Mouse (Mus musculus) cerebellum, adult 9-11 months (tissue): Measurements from ENCODE around the gene Olfr544.
A peak's percentile ranks its signal among the peaks of the same experiment; 100 is the strongest.

ENCODE experiments used
- DNase-seq: peaks from one replicate; pipeline ENCODE4 v3.0.0; 2022

The Olfr544 gene

DNA sequence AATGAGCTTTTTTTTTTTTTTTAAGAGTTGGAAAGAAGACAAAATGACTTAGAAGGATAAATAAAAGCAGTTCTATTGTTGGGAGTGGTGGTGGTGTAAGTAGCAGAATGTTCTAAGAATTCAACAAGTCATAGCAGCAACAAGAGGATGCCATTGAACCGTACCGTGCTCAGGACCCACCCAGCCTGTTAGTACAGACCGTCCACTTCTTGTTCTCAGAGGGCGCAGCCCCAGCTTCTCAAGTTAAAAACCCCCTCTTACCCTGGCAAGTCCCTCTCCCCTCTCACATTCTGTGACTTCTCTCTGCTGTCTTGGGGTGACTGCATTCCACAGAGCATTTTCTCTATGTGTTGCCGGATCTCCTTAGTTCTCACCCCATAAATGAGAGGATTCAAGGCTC, 11.5 kb downstream of the Olfr544 start:
- DNase-seq, result no peak

DNA sequence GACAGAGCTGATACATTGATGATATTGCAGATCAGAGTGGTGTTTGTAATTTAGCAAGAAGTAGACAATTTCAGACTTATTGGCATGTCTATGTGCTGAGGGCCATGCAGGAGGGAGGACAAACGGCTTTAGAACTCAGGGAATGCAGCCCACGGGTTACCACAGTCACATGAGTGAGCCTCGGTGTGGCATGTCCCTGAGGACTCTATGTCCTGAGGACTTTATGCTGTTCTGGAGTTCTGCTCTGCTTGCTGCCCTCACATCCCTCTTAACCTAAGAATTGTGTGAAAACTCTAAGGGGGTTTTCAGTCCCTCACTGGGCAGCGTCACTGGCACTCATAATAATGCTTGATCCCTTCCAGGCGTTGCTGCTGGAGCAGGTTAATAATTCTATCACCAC, 15.4 kb downstream of the Olfr544 start:
- no peak for DNase-seq

DNA sequence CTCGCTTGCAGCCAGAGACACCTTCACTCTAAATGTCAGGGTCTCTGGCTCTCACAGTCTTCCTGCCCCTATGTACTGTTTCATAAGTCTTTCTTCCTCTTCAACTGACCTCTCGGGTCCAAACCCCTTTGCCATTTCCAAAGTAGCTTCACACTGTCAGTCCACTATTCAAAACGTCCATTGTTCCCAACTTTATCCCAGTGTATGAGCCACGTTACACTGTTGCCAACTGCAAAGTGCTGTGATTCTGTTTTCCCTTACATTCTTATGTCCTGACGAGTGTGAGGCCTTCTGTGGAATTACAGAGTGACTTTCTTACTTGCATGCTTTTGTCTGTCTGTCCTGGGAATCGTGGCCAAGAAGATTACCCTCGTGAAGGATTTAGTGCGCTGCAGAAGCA, 20.5 kb downstream of the Olfr544 start:
- DNase-seq, result no peak

- no peak for DNase-seq
Measured at GRCm38 (mm10) chr7:102458618-102459380, 29.3 kb downstream of the Olfr544 start.

DNA sequence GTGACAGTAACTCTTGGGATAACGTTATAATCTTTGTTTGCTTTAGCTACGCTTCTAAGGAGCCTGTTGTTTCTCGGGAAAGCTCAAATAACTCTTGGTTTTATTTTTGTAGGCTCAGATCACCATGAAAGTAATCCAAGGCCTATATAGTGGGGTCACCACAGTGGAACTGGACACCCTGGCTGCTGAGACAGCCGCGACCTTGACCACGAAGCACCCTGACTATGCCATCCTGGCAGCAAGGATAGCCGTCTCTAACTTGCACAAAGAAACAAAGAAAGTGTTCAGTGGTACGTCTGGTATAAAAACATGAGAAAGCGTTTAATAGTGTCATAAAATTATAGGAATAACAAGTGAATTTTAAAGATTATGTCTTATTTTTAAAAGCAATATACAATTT, 41.7 kb downstream of the Olfr544 start:
- no peak for DNase-seq

DNA sequence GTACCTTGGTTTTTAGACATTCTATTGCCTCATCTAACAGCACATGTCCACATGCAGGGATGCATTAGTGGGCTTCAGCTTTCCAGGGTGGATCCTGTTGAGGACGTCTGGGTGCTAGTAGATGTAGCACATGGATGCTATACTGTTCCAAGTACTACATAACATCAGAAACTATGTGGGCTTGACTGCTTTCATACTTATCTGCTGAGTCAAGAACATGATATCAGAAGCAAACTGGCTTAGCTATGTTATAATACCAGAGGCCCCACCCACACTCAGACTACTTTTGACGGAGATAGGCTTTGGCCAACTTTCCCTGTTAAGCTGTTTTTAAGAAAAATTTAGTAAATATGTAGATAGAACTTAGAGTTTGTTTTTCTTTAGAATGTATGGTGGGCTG, 43.8 kb downstream of the Olfr544 start:
- no peak for DNase-seq

DNA sequence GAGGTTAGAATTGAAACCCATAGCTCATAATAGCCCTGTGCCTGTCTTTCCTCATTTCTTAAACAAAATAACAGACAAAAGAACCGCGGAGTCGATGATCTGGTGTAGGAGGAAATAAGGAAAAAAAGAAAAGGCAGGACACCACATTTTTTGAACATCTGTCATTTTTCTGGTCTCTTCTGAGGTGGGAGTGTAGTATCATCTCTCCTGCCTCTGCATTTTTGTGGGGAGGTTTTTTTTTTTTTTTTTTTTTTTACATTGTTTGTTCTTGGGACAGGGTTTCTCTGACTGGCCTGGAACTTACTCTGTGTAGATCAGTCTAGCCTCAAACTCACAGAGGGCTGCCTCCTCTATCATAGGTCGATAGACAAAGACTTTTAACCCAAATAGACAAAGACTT, 45.7 kb downstream of the Olfr544 start:
- no peak for DNase-seq

DNA sequence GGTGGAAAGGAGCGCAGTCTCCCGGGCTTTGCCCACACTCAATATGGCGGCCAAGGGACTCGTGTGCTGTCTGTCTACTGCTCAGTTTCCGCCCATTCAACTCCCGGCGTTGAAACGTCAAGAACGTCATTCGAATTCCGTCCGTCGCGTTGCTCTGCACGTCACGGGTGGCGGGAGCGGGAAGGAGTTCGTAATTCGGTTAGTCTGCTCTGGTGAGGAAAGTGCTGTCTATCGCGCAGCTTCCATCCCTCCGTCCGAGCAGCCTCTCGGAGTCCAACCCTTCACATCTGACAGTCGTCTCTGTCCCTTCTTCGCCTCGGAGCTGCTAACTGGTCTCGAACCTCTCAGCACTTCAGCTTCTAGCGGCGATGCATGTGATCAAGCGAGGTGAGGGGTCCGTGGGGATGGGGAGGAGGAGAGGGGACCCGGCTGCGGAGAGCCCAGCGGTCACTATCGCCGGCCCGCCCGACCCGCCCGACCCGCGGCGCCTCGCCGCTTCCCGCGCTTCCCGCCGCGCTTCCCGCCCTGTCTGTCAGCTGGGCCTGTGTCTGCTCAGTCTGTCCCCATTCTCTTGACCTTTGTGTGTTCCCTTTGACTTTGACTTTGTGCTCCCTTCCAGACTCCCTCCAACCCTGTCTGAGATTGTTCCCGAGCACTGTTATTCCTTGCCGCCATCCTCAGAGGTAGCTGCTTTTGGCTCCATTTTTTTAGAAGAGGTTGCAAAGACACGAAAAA, 46.3 kb downstream of the Olfr544 start, which contains the start of gene Rrm1:
TSS of gene Rrm1 (plus strand) at position 39 of the 735 bp plus-strand sequence.
- peak; percentile 96 for DNase-seq

DNA sequence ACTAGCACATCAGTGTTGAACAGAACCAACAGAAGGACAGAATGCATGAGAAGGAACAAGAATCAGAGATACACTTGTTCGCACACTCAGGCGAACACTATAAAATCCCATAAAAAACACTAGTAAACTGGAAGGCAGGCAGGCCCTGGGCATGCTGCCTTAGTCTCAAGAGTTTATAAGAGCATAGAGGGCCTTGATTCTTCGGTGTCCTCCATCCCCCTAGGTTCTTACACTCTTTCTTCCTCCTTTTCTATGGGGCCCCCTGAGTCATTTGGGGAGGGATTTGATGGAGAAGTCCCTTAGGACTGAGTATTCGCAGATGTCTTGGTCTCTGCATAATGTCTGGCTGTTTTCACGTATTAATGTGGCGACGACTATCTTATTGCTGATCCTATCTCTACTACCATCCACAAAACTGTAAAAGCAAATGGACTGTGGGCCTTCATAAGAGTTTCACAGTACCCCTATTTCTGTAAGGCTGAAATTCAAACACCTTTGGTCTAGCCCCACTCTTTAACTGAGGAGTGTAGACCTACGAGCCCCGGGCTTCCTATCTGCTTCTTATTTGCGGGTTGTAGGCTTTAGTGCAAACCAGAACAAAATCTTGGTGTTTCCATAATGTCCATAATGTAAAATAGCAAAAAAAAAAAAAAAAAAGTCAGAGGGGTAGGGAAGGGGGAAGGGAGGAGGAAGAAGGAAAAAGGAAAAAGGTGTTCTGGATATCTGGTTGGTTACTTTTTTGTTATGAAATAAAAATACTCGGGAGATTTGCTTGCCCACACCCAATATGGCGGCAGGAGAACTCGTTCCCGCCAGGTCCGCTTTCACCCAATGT, 47.1 kb downstream of the Olfr544 start:
- peak; percentile 19 for DNase-seq

DNA sequence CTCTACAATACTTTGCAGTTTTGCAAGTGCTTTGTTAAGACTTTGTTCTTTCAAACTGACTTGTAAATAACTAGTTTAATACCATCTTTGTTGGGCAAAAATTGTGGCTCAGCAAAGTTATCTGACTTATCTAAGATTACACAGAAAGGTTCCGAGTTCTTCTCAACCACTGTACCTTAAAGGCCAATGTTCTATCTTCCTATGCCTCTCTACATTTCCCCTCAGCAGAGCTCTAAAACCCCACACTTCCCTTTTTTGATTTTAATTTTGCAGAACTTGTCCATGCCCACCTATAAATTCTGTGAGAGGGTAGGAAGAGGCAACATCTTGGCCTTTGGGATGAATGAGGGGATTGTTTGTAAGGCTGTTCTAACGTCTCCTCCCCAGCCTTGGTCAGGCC, 53.8 kb downstream of the Olfr544 start:
- DNase-seq, result no peak
